Mouse (Mus musculus) olfactory bulb, adult 2 months (tissue): ENCODE data around the gene Tgm5. TPM values are rescaled to one million over a fixed set of nuclear protein-coding genes. Genes with fewer than 3 reads are reported as not detected.

ENCODE experiments used
- H3K27ac ChIP-seq: fragments of 200-500 bp; 2 replicates; pipeline ENCODE4 v1.5.1; 2012; ENCODE audit warnings: low read depth, low read length; ENCODE audit not compliant: insufficient read depth
- H3K4me1 ChIP-seq: fragments of 200-500 bp; 2 replicates; pipeline ENCODE4 v1.6.1; 2012; ENCODE audit warnings: low read length; ENCODE audit not compliant: control insufficient read depth, insufficient read depth
- H3K4me3 ChIP-seq: fragments of 200-500 bp; 2 replicates; pipeline ENCODE4 v1.5.1; 2012; ENCODE audit warnings: mild to moderate bottlenecking, low read depth, low read length, moderate library complexity; ENCODE audit not compliant: insufficient read depth
- CTCF ChIP-seq: fragments of 200-500 bp; IDR thresholded peaks from 2 replicates; pipeline ENCODE4 v1.5.1; 2012; ENCODE audit warnings: low read depth, mild to moderate bottlenecking, low read length, moderate library complexity; ENCODE audit not compliant: insufficient read depth
- POLR2A ChIP-seq: fragments of 200-500 bp; IDR thresholded peaks from 2 replicates; pipeline ENCODE4 v1.6.1; 2012; ENCODE audit warnings: mild to moderate bottlenecking, low read depth, low read length, moderate library complexity; ENCODE audit not compliant: insufficient read depth
- WGBS: fragments of 180-500 bp; shearing (Covaris S2); methylation state at CpG from one replicate; pipeline ENCODE4 v1.1.7; 2018; 5-methylcytosine and 5-hydroxymethylcytosine counted together
- polyA plus RNA-seq: library from polyadenylated mRNA; stranded (reverse); fragments of >200 nt; gene quantifications from 2 replicates; pipeline ENCODE4 v1.2.4, GENCODE M21; 2012; ENCODE audit warnings: low replicate concordance; ENCODE audit not compliant: missing spikeins, insufficient read depth, insufficient read length

The Tgm5 gene
- polyA plus RNA-seq, 1 experiment = not detected

DNA sequence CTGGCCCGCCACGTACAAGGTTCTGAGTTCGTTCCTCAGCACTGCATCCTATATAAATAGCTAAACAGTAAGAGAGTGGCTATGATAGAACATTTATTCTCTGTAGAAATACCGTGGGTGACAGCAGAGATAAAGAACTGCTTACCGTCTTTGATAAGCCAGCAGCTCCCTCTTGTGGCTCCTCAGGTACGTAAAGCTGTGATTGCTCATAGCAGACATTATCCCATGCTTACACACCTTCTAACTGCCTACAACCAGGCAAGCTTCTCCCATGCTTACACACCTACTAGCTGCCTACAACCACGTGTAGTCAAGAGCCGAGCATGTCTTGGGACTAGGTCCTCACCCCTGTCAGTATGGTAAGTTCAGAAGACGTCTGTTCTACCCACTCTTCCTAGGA lies 16.4 kb upstream of the Tgm5 start:
- Histone ChIP-seq H3K4me1 (no peaks in the 10 kb centered on the region), H3K27ac (no peak overlapping the region), H3K4me3 (no peak overlapping the region)
- 17% methylated on average over 9 of the region's 9 CpGs for WGBS
- TF ChIP-seq POLR2A (no peak), CTCF (no peak)

DNA sequence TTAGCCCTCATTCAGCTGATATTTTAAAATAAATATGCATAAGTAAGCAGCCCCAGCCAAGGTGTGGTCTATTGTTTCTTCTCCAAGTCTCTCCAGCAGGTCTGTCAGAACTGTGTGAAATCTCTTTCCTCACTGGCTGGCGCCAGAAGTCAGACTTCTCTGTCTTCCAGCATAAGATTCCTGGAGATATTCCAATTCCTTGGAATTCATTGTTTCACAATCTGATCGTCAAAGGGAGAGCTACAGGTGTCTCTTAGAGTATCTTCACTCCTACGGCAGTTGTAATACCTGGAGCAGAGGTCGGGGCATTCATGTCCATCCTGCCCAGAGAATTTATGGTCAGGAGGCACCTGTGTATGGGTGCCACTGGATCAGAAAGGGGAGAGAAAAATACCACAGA lies 4.1 kb upstream of the Tgm5 start:
- TF ChIP-seq POLR2A (no peak), CTCF (no peak)
- Histone ChIP-seq H3K27ac (no peak overlapping the region), H3K4me3 (no peak overlapping the region), H3K4me1 (no peaks in the 10 kb centered on the region)
- WGBS = 68% methylated on average over 4 of the region's 4 CpGs

DNA sequence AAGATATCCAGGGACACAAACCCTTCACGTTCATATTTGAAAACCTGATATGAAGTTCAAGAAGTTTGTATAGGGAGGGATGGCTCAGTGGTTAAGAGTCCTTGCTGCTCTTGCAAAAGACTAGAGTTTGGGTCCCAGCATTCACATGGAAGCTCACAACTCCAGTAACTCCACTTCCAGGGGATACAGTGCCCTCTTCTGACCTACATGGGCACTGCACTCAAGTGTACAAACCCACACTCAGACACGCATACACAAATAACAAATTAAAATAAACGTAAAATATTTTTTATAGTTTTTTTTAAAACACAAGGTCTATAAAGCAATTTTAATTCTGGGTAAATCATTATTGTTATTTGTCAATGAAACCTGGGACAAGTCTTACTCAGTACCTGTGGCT lies 2.9 kb upstream of the Tgm5 start:
- 92% methylated on average over 3 of the region's 3 CpGs for WGBS
- no peak overlapping the region for H3K27ac ChIP-seq
- no peaks in the 10 kb centered on the region for H3K4me1 ChIP-seq
- TF ChIP-seq POLR2A (no peak), CTCF (no peak)
- H3K4me3 ChIP-seq = no peak overlapping the region

DNA sequence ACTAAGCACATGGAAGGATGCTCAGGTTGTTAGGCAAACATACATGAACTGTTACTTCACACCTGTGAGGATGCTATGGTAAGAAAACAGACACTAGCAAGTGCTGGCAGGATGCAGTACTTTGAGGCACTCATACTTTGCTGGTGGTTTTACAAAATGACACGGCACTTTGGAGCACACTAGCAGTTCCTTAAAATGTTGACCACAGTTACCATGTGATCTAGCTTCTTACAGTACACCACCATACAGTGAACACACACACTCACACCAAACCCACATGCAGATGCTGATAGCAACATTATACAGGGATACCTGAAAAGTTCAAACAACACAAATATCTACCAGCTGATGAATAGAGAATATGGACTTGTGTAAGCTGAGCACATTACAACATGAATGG lies 3.0 kb downstream of the Tgm5 start:
- no peak overlapping the region for H3K27ac ChIP-seq
- TF ChIP-seq CTCF = no peak
- TF ChIP-seq POLR2A = no peak
- 95% methylated on average over 1 of the region's 1 CpGs for WGBS
- no peak overlapping the region for H3K4me3 ChIP-seq
- H3K4me1 ChIP-seq = no peaks in the 10 kb centered on the region

DNA sequence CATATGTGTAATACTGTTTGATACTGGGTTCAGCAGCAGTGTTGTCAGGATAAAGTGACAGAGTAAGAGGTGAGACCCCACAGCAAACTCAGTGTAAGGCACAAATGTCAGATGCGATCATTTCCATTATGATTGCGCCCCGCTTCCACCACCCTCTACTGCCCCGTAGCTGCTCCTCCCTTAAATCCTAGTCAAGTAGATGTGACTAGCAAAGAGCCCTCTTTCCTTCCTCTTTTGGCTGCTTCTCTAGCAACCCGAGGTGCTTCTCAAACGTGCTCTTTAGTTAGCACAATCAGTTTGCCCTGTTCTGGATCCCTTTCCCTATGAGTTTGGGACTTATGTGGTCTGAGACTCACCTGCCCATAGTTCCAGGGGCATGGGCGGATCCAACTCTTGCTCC lies 10.9 kb downstream of the Tgm5 start:
- Histone ChIP-seq H3K4me1 (no peaks in the 10 kb centered on the region), H3K27ac (no peak overlapping the region), H3K4me3 (no peak overlapping the region)
- WGBS = 85% methylated on average over 7 of the region's 7 CpGs
- TF ChIP-seq POLR2A = no peak
- TF ChIP-seq CTCF = no peak

DNA sequence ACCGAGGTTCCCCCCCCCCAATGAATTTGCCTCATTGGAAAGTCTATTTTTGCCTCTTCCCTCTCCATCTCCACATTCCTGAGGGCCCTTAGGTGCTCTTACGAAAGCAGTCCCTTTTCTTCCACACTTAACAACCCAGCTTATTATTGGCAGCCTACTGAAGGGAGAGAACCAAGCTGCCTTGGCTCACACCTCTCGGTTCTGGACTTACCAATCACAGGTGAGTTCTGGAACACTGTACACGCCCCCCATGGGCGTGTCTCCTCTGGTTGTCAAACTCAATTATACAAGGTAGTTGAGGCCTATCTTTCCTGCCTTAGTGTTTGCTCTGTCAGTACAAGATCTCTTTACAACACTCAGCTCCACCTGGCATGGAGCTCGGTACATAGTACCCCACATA lies 13.8 kb downstream of the Tgm5 start:
- Histone ChIP-seq H3K4me1 (no peaks in the 10 kb centered on the region), H3K27ac (no peak overlapping the region), H3K4me3 (no peak overlapping the region)
- no peak for TF ChIP-seq POLR2A
- TF ChIP-seq CTCF = no peak
- WGBS = 85% methylated on average over 6 of the region's 6 CpGs

DNA sequence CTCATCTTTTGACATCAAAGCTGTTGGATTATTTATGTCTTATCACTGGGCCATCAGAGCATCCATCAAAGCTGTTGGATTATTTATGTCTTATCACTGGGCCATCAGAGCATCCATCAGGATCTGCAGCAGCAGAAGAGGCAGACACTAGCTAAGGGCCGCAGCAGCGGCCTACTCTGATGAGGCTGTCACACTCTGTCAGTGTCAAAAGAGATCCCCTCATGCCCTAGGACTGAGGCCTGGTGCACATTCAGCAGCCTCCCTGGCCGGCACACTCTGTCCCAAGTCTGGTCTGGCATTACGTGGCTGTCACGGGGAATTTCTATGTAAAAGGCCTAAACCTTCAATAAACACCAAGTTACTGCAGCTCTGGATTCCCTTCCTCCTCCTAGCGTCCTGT lies 16.1 kb downstream of the Tgm5 start:
- Histone ChIP-seq H3K27ac (no peak overlapping the region), H3K4me3 (no peak overlapping the region), H3K4me1 (no peaks in the 10 kb centered on the region)
- WGBS = 84% methylated on average over 6 of the region's 6 CpGs
- TF ChIP-seq POLR2A (no peak), CTCF (no peak)

DNA sequence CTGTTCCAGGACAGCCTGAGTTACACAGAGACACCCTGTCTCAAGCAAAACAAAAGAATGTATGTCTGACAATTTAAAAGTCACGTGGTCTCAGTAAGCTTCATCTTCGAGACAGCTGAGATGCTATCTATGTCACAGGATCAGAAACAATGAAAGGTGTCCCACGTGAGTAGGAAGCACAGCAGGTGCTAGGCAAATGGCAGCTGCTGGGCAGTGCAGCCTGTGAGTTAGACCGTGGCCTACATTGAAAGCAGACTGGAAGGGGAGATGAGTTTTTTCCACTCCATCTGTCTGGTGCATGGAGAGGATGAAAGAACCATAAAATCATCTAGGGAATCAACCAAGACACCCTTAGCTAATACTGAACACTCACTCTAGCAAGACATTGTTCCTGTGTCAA lies 18.5 kb downstream of the Tgm5 start:
- no peaks in the 10 kb centered on the region for H3K4me1 ChIP-seq
- no peak overlapping the region for H3K27ac ChIP-seq
- TF ChIP-seq POLR2A (no peak), CTCF (no peak)
- H3K4me3 ChIP-seq = no peak overlapping the region
- WGBS = 70% methylated on average over 4 of the region's 4 CpGs

DNA sequence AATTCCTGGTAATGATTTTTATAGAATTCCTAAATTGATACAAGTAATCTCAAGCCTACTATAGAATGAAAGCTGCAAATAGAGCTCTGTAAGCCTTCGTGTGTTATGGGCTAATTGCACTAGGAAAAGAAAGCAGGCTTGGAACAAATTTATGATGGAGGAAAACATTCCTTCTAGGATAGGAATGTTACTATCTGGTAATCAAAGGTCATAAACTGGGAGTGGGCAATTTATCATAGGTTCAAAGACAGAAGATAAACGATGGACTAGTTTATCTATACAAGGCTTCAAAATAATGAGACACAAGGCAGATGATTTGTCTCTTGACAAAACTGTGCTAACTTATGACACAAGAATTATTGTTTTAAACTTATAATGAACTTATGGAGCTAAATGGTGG lies 24.3 kb downstream of the Tgm5 start:
- 87% methylated on average over 2 of the region's 2 CpGs for WGBS
- Histone ChIP-seq H3K4me3 (no peak overlapping the region), H3K4me1 (no peaks in the 10 kb centered on the region), H3K27ac (no peak overlapping the region)
- no peak for TF ChIP-seq POLR2A
- TF ChIP-seq CTCF = no peak

DNA sequence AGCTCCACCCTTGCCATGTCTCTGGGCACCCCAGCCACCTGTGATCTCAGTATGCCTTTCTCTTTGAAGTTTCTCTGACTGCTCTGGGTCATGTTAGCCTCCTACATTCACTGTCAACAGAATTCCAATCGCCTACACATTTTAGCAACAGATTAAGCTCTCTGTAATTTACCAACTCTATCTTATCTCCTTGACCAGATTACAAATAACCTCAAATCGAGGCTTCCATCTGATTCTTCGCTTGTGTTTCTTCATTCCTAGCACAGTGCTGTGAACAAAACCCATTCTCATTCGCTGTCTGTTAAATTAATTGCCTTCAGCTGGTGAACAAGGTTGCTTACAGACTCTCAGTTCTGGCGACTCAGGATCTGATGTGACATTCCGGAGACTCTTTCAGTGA lies 27.6 kb downstream of the Tgm5 start:
- H3K27ac ChIP-seq = no peak overlapping the region
- H3K4me1 ChIP-seq = no peaks in the 10 kb centered on the region
- TF ChIP-seq CTCF (no peak), POLR2A (no peak)
- WGBS = 70% methylated on average over 6 of the region's 6 CpGs
- no peak overlapping the region for H3K4me3 ChIP-seq

DNA sequence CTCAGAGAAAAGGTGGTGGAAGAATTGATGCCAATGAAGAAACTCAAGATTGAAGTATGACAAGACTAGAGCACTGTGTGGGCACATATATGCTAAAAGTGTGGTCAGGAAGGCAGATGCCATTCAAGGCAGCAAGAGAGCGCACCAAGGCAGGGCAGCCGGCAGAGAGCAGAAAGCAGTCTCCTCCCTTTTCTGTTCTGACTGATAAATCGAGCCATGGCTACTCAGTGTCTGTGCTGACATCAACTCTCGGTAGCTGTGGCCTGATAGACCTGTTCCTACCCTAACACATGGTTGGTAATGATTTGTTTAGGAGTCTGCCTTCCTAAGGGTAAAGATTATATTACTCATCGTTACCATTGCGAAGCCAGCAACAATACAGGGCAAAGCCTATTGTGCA lies 29.7 kb downstream of the Tgm5 start:
- Histone ChIP-seq H3K27ac (no peak overlapping the region), H3K4me1 (no peaks in the 10 kb centered on the region), H3K4me3 (no peak overlapping the region)
- 86% methylated on average over 6 of the region's 6 CpGs for WGBS
- TF ChIP-seq CTCF (no peak), POLR2A (no peak)
